Mouse (Mus musculus) adrenal gland, adult 18-20 months (tissue): Measurements from ENCODE around the gene Cdk5rap3. TPM values are rescaled to one million over a fixed set of nuclear protein-coding genes. Genes with fewer than 3 reads are reported as not detected.

Experiments used
- DNase-seq, 2 experiments: peaks; one replicate each; pipeline ENCODE4 v3.0.0; 2021 to 2022; ENCODE audit warnings: low spot score in 2 of 2
- total RNA-seq, 2 experiments: library from RNA; stranded (reverse); gene quantifications; 1 replicate in 1 of 2; 2 replicates in 1 of 2; pipeline ENCODE4 v1.2.3; 2021

The Cdk5rap3 gene
- total RNA-seq, 2 experiments from 2014 or later, result 44.6 to 45.4 TPM

GRCm38 (mm10) chr11:96863206-96863995, 52.9 kb downstream of the Cdk5rap3 start:
- no peak for DNase-seq

- no peak for DNase-seq
These were observed 53.8 kb downstream of the Cdk5rap3 start for GRCm38 (mm10) chr11:96862534-96862933.

GRCm38 (mm10) chr11:96861878-96862289, 54.4 kb downstream of the Cdk5rap3 start:
- DNase-seq, result peak; percentile 99

DNA sequence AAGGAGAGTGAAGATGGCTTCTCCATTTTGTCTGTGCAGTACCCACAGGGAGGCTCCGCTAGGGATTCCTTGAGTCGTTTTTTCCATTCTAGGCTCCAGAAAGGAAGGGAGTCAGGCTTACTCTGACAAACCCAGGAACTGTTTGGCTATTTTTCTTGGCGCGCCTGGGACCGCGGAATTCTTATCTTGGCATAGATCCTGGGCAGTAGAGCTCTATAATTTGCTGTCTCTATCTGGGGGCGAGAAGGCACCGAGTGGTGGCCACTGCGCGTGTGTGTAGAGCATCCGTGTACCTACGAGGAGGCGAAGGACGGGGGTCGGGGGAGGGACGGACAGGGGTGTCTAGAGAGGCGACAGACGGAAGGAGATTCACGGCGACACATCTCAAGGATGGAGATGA, 54.9 kb downstream of the Cdk5rap3 start:
- no peak for DNase-seq

DNA sequence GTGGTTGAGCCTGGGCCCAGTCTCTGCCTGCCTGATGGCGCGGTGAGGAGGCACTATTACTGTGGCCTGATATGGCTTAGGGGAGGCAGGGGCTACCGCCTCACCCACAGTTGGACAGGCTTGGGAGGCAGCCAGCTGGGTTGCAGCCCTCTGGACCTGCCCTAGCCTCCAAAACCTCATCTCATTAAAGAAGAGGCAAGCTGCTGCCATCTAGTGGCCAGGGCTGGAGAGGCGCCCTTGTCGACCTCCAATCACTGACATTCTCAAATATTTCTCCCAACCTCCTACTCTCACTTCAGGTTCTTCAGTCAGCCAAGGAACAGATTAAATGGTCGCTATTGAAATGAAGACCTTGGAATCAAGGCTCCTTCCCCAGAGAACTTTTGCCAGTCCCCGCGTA, 55.7 kb downstream of the Cdk5rap3 start:
- peak; percentile 81 to 84 for DNase-seq

- no peak for DNase-seq
These were observed 56.7 kb downstream of the Cdk5rap3 start for GRCm38 (mm10) chr11:96859635-96860034.

DNA sequence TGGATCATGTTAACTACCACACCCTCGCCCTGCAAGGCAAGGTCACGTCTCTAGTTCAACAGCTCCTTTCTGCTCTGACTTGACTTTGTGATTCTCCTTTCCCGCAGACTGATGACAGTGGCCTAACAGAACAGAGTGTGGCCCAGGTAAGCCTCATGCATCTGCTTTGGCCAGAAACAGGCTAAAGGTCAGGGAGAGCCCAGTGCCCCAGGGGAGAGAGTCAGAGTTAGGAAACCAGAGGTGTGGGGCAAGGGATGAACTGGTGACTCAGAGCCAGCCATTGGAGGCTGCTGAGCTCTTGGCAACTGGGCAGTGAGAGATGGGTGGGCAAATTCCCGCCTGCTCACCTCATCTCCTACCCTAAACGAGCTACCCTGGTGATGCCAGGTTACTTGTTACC, 58.9 kb downstream of the Cdk5rap3 start:
- DNase-seq, result no peak

Other genes with a start within 250 kb of the Cdk5rap3 start
- gene Snx11, start 138.9 kb downstream of the Cdk5rap3 start, total RNA-seq, result 10 to 100 TPM; 29.2 to 33.6 TPM
- gene Cbx1, start 127.4 kb downstream of the Cdk5rap3 start, total RNA-seq, result 10 to 100 TPM; 56.6 to 83.6 TPM
- gene Nfe2l1, start 86.5 kb downstream of the Cdk5rap3 start, total RNA-seq, result 100 to 1,000 TPM; 458 to 704 TPM
- 10 to 100 TPM; 56.5 to 60.6 TPM for gene Copz2, start 66.6 kb downstream of the Cdk5rap3 start, total RNA-seq
- gene Prr15l, start 11.6 kb upstream of the Cdk5rap3 start, total RNA-seq, result under 1 TPM; 0.23 to 0.90 TPM
- 10 to 100 TPM; 28.4 to 36.6 TPM for gene Pnpo, start 27.5 kb upstream of the Cdk5rap3 start, total RNA-seq
- gene Sp2, start 66.5 kb upstream of the Cdk5rap3 start, total RNA-seq, result 10 to 100 TPM; 13.4 to 15.1 TPM
- gene Sp6, start 96.9 kb upstream of the Cdk5rap3 start, total RNA-seq, result under 1 TPM; 0.06 to 0.13 TPM
- gene Scrn2, start 113.4 kb upstream of the Cdk5rap3 start, total RNA-seq, result 10 to 100 TPM; 14.6 to 16.8 TPM
- gene Lrrc46, start 124.9 kb upstream of the Cdk5rap3 start, total RNA-seq, result under 1 TPM; 0.60 to 0.74 TPM
- 100 to 1,000 TPM; 128 to 134 TPM for gene Mrpl10, start 125.1 kb upstream of the Cdk5rap3 start, total RNA-seq
- gene Osbpl7, start 134.1 kb upstream of the Cdk5rap3 start, total RNA-seq, result 1 to 10 TPM; 5.2 to 6.6 TPM
- under 1 TPM; 0.27 to 0.54 TPM for gene Tbx21, start 198.8 kb upstream of the Cdk5rap3 start, total RNA-seq
- 10 to 100 TPM; 11.7 to 16.2 TPM for gene Tbkbp1, start 235.0 kb upstream of the Cdk5rap3 start, total RNA-seq